Mouse (Mus musculus) olfactory bulb, adult 2 months (tissue): ENCODE data around the gene Dctn1. TPM values are rescaled to one million over a fixed set of nuclear protein-coding genes. Genes with fewer than 3 reads are reported as not detected.

Experiments
- H3K27ac ChIP-seq: fragments of 200-500 bp; 2 replicates; pipeline ENCODE4 v1.5.1; 2012; ENCODE audit warnings: low read depth, low read length; ENCODE audit not compliant: insufficient read depth
- H3K4me1 ChIP-seq: fragments of 200-500 bp; 2 replicates; pipeline ENCODE4 v1.6.1; 2012; ENCODE audit warnings: low read length; ENCODE audit not compliant: control insufficient read depth, insufficient read depth
- H3K4me3 ChIP-seq: fragments of 200-500 bp; 2 replicates; pipeline ENCODE4 v1.5.1; 2012; ENCODE audit warnings: mild to moderate bottlenecking, low read depth, low read length, moderate library complexity; ENCODE audit not compliant: insufficient read depth
- CTCF ChIP-seq: fragments of 200-500 bp; IDR thresholded peaks from 2 replicates; pipeline ENCODE4 v1.5.1; 2012; ENCODE audit warnings: low read depth, mild to moderate bottlenecking, low read length, moderate library complexity; ENCODE audit not compliant: insufficient read depth
- POLR2A ChIP-seq: fragments of 200-500 bp; IDR thresholded peaks from 2 replicates; pipeline ENCODE4 v1.6.1; 2012; ENCODE audit warnings: mild to moderate bottlenecking, low read depth, low read length, moderate library complexity; ENCODE audit not compliant: insufficient read depth
- WGBS: fragments of 180-500 bp; shearing (Covaris S2); methylation state at CpG from one replicate; pipeline ENCODE4 v1.1.7; 2018; 5-methylcytosine and 5-hydroxymethylcytosine counted together
- polyA plus RNA-seq: library from polyadenylated mRNA; stranded (reverse); fragments of >200 nt; gene quantifications from 2 replicates; pipeline ENCODE4 v1.2.4, GENCODE M21; 2012; ENCODE audit warnings: low replicate concordance; ENCODE audit not compliant: missing spikeins, insufficient read depth, insufficient read length

Dctn1 gene
- polyA plus RNA-seq, 1 experiment = 187 TPM

DNA sequence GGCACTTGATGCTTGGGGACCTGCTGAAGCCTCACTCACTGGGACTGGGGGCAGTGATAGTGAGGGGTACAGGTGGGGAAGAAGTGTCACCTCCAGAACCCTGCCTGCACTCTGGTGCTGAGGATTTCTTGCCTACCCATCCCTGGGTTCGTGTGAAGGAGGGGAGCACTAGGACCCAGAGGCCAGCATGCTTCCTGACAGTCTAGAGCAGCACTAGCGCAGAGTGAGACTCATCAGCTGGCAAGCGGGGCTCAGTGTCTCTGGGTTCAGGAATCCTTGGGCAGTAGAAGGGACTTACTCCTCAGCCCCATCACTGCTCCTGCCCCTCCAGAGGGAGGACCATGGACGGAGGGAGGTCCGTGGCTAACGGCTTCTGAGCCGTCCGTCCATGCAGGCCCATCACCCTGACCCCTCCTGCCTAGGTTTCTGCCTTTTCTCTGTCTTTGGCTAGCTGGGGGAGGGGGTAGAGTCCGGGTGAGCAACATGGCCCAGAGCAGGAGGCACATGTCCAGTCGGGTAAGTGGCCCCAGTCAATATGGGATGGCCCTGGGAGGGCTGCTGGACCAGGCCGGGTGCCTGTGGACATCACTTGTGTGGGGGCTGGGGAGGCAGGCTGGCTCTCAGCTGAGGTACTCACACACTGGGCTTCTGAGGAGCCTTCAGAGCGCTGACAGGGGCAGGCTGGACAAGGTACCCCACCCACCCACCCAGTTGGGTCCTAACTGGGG lies 13.8 kb downstream of the Dctn1 start:
- TF ChIP-seq POLR2A (peak; percentile 18; the same call in 1 of the 2 replicates), CTCF (no peak)
- H3K4me1 ChIP-seq = peaks cover 35% of the 10 kb centered on the region
- peak overlapping the region; percentile 83 for H3K27ac ChIP-seq
- peak overlapping the region; percentile 86 for H3K4me3 ChIP-seq
- WGBS = 11% methylated on average over 12 of the region's 12 CpGs

DNA sequence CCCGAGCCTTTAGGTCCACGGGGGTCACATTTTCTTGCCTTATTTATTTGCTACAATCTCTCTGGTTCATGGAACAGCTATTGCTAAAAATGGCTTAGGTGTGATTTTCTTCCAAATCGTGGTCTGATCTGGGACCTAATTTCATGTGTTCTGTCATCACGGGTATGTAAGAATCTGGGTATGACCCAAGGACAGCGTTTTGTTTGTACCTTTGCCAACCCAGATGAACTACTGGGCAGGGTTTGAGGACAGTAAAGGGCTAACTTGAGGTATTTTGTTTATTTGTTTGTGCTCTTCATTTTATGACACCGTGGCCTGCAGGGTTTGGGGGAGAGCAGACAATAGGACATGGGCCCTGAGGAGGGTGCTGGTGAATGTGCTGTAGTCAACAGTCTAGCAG lies 14.9 kb downstream of the Dctn1 start:
- H3K27ac ChIP-seq = peak overlapping the region; percentile 69; the same call in 1 of the 2 replicates
- peak overlapping the region; percentile 86 for H3K4me3 ChIP-seq
- H3K4me1 ChIP-seq = peaks cover 42% of the 10 kb centered on the region
- no peak for TF ChIP-seq POLR2A
- TF ChIP-seq CTCF = no peak
- 39% methylated on average over 6 of the region's 6 CpGs for WGBS

DNA sequence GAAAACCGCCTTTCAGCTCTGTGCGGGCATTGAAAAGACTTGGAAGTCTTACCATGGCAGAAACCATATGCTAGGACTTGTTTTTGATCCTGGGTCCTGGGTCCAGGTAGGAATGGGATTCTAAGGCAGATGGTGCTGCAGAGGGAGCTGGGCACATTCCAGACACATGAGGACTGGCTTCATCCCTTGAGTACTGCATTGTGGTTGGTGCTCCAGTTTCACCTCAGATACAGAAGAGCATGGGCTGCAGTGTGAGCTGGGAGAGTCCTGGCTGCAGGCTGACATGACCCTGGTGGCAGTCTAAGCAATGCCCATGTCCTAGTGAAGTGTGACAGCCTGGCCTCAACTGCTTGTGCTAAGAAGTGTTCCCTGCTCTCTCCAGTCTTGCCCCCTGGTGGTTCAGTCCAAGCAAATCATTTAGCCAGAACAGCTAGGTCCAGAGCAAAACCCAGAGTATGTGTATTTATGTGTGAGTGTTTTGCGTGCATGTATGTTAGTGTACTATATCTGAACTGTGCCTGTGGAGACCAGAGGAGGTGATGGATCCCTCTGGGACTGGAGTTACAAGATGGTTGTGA lies 19.2 kb downstream of the Dctn1 start:
- 69% methylated on average over 3 of the region's 3 CpGs for WGBS
- no peak overlapping the region for H3K4me3 ChIP-seq
- peak overlapping the region; percentile 47 for H3K27ac ChIP-seq
- H3K4me1 ChIP-seq = peaks cover 61% of the 10 kb centered on the region
- TF ChIP-seq POLR2A = no peak
- peak; percentile 7; the same call in 1 of the 2 replicates for TF ChIP-seq CTCF

DNA sequence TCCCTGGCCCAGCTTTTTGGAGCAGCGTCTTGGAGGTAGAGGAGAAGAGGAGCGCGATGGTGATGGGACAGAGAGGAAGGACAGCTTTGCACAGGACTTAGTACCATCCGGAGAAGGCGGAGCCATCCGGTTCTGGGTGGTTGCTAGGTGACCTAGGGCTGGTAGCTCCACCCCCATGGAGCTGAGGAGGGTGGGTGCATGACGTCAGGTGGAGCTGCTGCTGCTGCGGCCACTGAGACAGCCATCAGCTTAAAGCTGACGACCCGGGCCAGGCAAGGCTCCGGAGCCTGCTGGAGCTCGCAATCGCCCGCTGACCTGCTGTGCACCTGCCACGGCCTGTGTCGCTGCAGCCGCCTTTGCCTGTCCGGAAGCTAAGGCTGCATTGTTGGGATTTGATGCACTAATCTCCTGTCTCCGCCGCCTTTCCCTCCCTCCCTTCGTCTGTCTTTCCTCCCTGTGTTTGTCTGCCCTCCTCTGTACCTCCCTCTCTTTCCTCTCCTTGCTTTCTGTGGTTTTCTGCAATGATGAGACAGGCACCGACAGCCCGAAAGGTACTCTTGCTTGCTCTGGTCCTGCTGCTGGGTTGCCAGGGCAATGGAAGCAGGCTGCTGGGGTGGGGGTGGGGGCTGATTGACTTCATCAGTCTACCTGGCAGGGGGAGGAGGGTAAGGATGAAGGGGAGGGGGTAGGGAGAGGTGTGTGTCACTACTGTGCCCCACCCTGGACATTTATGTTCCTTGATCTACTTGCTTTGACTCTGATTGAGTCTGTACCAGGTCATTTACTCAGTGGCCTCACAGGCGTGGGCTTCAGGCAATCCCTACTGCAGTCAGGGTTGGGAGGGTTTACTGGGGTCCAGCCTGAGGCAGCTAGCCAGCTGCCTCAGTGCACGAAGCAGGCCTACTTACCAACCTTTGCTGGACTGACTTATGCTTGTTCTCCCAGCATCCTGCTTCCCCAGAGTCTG lies 20.5 kb downstream of the Dctn1 start:
- H3K4me3 ChIP-seq = peak overlapping the region; percentile 83
- WGBS = 7% methylated on average over 25 of the region's 25 CpGs
- peak overlapping the region; percentile 91 for H3K27ac ChIP-seq
- peaks cover 55% of the 10 kb centered on the region for H3K4me1 ChIP-seq
- TF ChIP-seq POLR2A (peak; percentile 29; the same call in 1 of the 2 replicates), CTCF (no peak)

DNA sequence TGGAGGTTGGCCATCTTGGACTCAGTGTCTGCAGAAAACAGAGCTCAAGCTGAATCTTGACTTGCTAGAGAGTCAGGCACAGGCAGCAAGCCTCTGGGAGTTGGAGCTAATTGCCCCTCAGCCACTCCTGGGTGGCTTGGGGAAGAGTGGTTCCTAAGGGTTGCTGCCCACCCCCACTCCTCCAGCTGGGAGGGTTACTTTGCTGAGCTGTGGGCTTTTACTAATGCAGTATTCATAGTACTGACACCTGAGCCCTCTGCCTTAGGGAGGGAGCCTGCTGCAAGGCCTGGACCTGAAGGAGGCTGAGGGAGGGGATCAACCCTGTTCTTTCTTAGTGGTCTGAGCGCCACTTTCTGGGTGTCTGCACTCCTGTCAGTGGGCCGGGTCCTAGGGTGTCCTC lies 21.2 kb downstream of the Dctn1 start:
- no peak overlapping the region for H3K27ac ChIP-seq
- TF ChIP-seq CTCF (no peak), POLR2A (no peak)
- H3K4me3 ChIP-seq = peak overlapping the region; percentile 83
- H3K4me1 ChIP-seq = peaks cover 54% of the 10 kb centered on the region
- 59% methylated on average over 2 of the region's 2 CpGs for WGBS

DNA sequence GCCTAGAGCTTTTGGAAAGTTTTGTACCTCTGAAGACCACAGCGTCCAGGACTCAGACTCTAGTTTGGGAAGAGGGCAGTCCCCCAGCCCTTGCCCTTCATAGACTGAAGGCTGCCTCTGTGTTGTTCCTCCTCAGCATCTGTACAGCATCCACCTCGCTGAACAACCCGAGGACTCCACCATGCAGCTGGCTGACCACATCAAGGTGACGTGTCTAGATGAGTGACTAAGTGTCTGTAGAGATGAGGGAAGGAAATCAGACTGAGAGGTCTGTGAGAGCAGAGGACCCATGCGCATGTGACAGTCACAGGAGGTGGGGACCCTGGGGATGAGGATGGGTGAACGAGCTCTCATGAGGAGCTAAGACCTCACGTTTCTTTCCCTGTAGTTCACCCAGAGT lies 27.9 kb downstream of the Dctn1 start:
- WGBS = 92% methylated on average over 7 of the region's 7 CpGs
- Histone ChIP-seq H3K4me1 (peaks cover 25% of the 10 kb centered on the region), H3K27ac (no peak overlapping the region), H3K4me3 (no peak overlapping the region)
- TF ChIP-seq CTCF = no peak
- TF ChIP-seq POLR2A = no peak

DNA sequence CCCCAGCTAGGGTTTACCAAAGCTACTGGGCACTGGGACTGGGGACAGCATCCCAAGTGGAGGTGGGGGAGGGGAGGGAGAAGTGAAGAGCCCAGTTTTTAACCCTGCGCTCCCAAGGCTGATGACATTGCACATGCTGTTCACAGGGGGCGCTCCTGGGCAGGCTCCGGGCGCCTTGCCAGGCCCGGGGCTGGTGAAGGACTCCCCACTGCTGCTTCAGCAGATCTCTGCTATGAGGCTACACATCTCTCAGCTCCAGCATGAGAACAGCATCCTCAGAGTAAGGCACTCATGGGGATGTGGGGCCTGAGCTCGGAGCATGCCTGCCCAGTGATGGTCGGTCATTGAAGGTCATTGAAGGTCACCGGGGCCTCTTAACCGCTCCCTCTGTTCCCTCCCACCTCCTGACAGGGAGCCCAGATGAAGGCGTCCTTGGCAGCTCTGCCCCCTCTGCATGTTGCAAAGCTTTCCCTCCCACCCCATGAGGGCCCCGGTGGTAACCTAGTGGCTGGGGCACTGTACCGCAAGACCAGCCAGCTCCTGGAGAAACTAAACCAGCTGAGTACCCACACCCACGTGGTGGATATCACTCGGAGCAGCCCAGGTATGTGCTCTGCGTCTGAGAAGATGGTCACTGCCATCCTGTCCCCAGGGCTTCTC lies 31.8 kb downstream of the Dctn1 start:
- TF ChIP-seq CTCF = 0 out of 2 replicates have a peak, but pooled peaks have one; percentile 43
- TF ChIP-seq POLR2A = no peak
- Histone ChIP-seq H3K4me3 (no peak overlapping the region), H3K27ac (peak overlapping the region; percentile 34; the same call in 1 of the 2 replicates), H3K4me1 (peaks cover 18% of the 10 kb centered on the region)
- WGBS = 27% methylated on average over 15 of the region's 15 CpGs

DNA sequence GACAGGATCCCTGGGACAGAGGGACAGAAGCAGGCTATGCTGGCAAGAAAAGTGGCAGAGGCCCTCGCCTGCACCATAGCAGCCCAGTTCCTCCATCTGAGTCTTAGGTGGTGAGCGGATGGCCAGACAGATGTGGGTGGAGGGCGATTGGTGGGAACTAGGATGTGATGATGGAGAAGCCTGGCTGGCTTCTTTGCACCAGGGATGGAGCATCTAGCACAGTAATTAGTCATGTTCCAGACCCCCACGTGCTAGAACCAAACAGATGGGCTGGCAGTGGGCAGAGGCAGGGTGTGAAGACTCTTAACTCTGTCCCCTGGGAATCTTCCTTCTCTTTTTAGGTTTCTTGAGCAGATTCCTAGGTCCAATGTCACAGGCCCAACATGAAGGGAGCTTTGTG lies 37.6 kb downstream of the Dctn1 start:
- TF ChIP-seq CTCF (no peak), POLR2A (no peak)
- H3K27ac ChIP-seq = no peak overlapping the region
- 80% methylated on average over 4 of the region's 4 CpGs for WGBS
- 0 out of 2 replicates have a peak, but pooled peaks cover 2% of the 10 kb centered on the region for H3K4me1 ChIP-seq
- no peak overlapping the region for H3K4me3 ChIP-seq

DNA sequence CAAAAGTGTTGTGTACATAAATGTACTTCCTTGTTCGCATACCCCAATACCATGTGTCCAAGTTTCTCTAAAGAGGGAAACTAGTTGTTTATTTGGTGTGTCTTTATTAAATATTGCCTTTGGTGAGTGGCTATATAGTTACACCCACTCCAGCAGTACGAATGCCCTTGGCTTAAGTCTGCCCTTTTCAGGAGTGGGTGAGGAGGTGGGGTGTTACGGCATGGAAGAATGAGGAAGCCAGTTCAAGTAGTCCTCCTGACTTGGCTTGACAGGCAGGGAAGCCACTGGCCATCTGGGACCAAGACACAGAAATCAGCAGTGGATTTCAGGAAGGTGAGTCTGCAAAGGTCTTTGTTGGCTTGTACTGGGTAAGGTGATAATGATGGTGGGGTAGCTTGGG lies 40.1 kb downstream of the Dctn1 start:
- TF ChIP-seq POLR2A = no peak
- TF ChIP-seq CTCF = no peak
- Histone ChIP-seq H3K4me3 (no peak overlapping the region), H3K27ac (no peak overlapping the region), H3K4me1 (0 out of 2 replicates have a peak, but pooled peaks cover 2% of the 10 kb centered on the region)
- WGBS = 88% methylated on average over 3 of the region's 3 CpGs
